Mouse (Mus musculus): ENCODE data around the gene Hdhd5. TPM values are rescaled to one million over a fixed set of nuclear protein-coding genes. Genes with fewer than 3 reads are reported as not detected.
A peak's percentile ranks its signal among the peaks of the same experiment; 100 is the strongest.

Gene Hdhd5
- polyA plus RNA-seq, 1 experiment, result 10.2 TPM

- H3K79me2 ChIP-seq (ENCODE audit: control insufficient read depth, insufficient read depth), result no peaks in the 10 kb centered on the region
- H3K4me3 ChIP-seq (ENCODE audit: insufficient read depth, poor library complexity, severe bottlenecking), result no peak overlapping the region
- no peaks in the 10 kb centered on the region for H3K79me3 ChIP-seq (ENCODE audit: low read depth)
- TF ChIP-seq USF1 (IDR thresholded peaks at IDR 0.05; ENCODE audit: low read depth) (no peak), MYOD1 (IDR thresholded peaks at IDR 0.05; ENCODE audit: control insufficient read depth, insufficient read length, low read depth) (no peak), MYOG (IDR thresholded peaks at IDR 0.05; ENCODE audit: control insufficient read depth, extremely low read depth, insufficient read length) (no peak), CTCF (IDR thresholded peaks at IDR 0.05; ENCODE audit: control insufficient read depth, insufficient read depth, insufficient read length) (no peak), FOSL1 (IDR thresholded peaks at IDR 0.05; ENCODE audit: insufficient read depth, low read length, poor library complexity, severe bottlenecking) (no peak), CEBPB (IDR thresholded peaks at IDR 0.05; ENCODE audit: low read depth) (no peak), MAX (IDR thresholded peaks at IDR 0.05) (no peak)
- H3K27me3 ChIP-seq (ENCODE audit: control insufficient read depth, insufficient read depth, insufficient read length), result peaks cover 23% of the 10 kb centered on the region
- H3K36me3 ChIP-seq (ENCODE audit: control insufficient read depth, insufficient read depth), result no peaks in the 10 kb centered on the region
- H3ac ChIP-seq (ENCODE audit: control insufficient read depth, insufficient read length, low read depth), result no peak overlapping the region
Observed at GRCm38 (mm10) chr6:120578471-120578870, 47.4 kb upstream of the Hdhd5 start.

- H3K4me3 ChIP-seq (ENCODE audit: insufficient read depth, poor library complexity, severe bottlenecking), result no peak overlapping the region
- peaks cover 21% of the 10 kb centered on the region for H3K27me3 ChIP-seq (ENCODE audit: control insufficient read depth, insufficient read depth, insufficient read length)
- TF ChIP-seq MAX (IDR thresholded peaks at IDR 0.05), result no peak
- no peak for TF ChIP-seq FOSL1 (IDR thresholded peaks at IDR 0.05; ENCODE audit: insufficient read depth, low read length, poor library complexity, severe bottlenecking)
- TF ChIP-seq MYOG (IDR thresholded peaks at IDR 0.05; ENCODE audit: control insufficient read depth, extremely low read depth, insufficient read length), result no peak
- no peak for TF ChIP-seq CTCF (IDR thresholded peaks at IDR 0.05; ENCODE audit: control insufficient read depth, insufficient read depth, insufficient read length)
- no peak for TF ChIP-seq CEBPB (IDR thresholded peaks at IDR 0.05; ENCODE audit: low read depth)
- no peak for TF ChIP-seq MYOD1 (IDR thresholded peaks at IDR 0.05; ENCODE audit: control insufficient read depth, insufficient read length, low read depth)
- H3K36me3 ChIP-seq (ENCODE audit: control insufficient read depth, insufficient read depth), result no peaks in the 10 kb centered on the region
- no peak overlapping the region for H3ac ChIP-seq (ENCODE audit: control insufficient read depth, insufficient read length, low read depth)
- H3K79me3 ChIP-seq (ENCODE audit: low read depth), result no peaks in the 10 kb centered on the region
- H3K79me2 ChIP-seq (ENCODE audit: control insufficient read depth, insufficient read depth), result no peaks in the 10 kb centered on the region
Observed at GRCm38 (mm10) chr6:120572372-120572771, 41.3 kb upstream of the Hdhd5 start.

GRCm38 (mm10) chr6:120568257-120568656 is 37.1 kb upstream of the Hdhd5 start:
- H3K27me3 ChIP-seq (ENCODE audit: control insufficient read depth, insufficient read depth, insufficient read length), result peaks cover 11% of the 10 kb centered on the region
- no peaks in the 10 kb centered on the region for H3K36me3 ChIP-seq (ENCODE audit: control insufficient read depth, insufficient read depth)
- H3K79me3 ChIP-seq (ENCODE audit: low read depth), result no peaks in the 10 kb centered on the region
- no peak for TF ChIP-seq MAX (IDR thresholded peaks at IDR 0.05)
- TF ChIP-seq CTCF (IDR thresholded peaks at IDR 0.05; ENCODE audit: control insufficient read depth, insufficient read depth, insufficient read length), result no peak
- TF ChIP-seq FOSL1 (IDR thresholded peaks at IDR 0.05; ENCODE audit: insufficient read depth, low read length, poor library complexity, severe bottlenecking), result no peak
- TF ChIP-seq MYOD1 (IDR thresholded peaks at IDR 0.05; ENCODE audit: control insufficient read depth, insufficient read length, low read depth), result no peak
- no peak for TF ChIP-seq USF1 (IDR thresholded peaks at IDR 0.05; ENCODE audit: low read depth)
- no peak for TF ChIP-seq MYOG (IDR thresholded peaks at IDR 0.05; ENCODE audit: control insufficient read depth, extremely low read depth, insufficient read length)
- no peak for TF ChIP-seq CEBPB (IDR thresholded peaks at IDR 0.05; ENCODE audit: low read depth)
- no peak overlapping the region for H3K4me3 ChIP-seq (ENCODE audit: insufficient read depth, poor library complexity, severe bottlenecking)
- H3ac ChIP-seq (ENCODE audit: control insufficient read depth, insufficient read length, low read depth), result no peak overlapping the region
- no peaks in the 10 kb centered on the region for H3K79me2 ChIP-seq (ENCODE audit: control insufficient read depth, insufficient read depth)

- TF ChIP-seq MYOD1 (IDR thresholded peaks at IDR 0.05; ENCODE audit: control insufficient read depth, insufficient read length, low read depth), result peak; percentile 71
- TF ChIP-seq USF1 (IDR thresholded peaks at IDR 0.05; ENCODE audit: low read depth), result no peak
- H3ac ChIP-seq (ENCODE audit: control insufficient read depth, insufficient read length, low read depth), result no peak overlapping the region
- H3K4me3 ChIP-seq (ENCODE audit: insufficient read depth, poor library complexity, severe bottlenecking), result no peak overlapping the region
Observed at GRCm38 (mm10) chr6:120566911-120567909, 36.1 kb upstream of the Hdhd5 start.

GRCm38 (mm10) chr6:120556641-120557040 is 25.5 kb upstream of the Hdhd5 start:
- H3K79me3 ChIP-seq (ENCODE audit: low read depth), result no peaks in the 10 kb centered on the region
- TF ChIP-seq USF1 (IDR thresholded peaks at IDR 0.05; ENCODE audit: low read depth), result no peak
- TF ChIP-seq CTCF (IDR thresholded peaks at IDR 0.05; ENCODE audit: control insufficient read depth, insufficient read depth, insufficient read length), result no peak
- TF ChIP-seq MYOG (IDR thresholded peaks at IDR 0.05; ENCODE audit: control insufficient read depth, extremely low read depth, insufficient read length), result no peak
- TF ChIP-seq FOSL1 (IDR thresholded peaks at IDR 0.05; ENCODE audit: insufficient read depth, low read length, poor library complexity, severe bottlenecking), result no peak
- TF ChIP-seq CEBPB (IDR thresholded peaks at IDR 0.05; ENCODE audit: low read depth), result no peak
- no peak for TF ChIP-seq MYOD1 (IDR thresholded peaks at IDR 0.05; ENCODE audit: control insufficient read depth, insufficient read length, low read depth)
- no peak for TF ChIP-seq MAX (IDR thresholded peaks at IDR 0.05)
- no peak overlapping the region for H3ac ChIP-seq (ENCODE audit: control insufficient read depth, insufficient read length, low read depth)
- H3K4me3 ChIP-seq (ENCODE audit: insufficient read depth, poor library complexity, severe bottlenecking), result no peak overlapping the region
- no peaks in the 10 kb centered on the region for H3K36me3 ChIP-seq (ENCODE audit: control insufficient read depth, insufficient read depth)
- no peaks in the 10 kb centered on the region for H3K79me2 ChIP-seq (ENCODE audit: control insufficient read depth, insufficient read depth)
- H3K27me3 ChIP-seq (ENCODE audit: control insufficient read depth, insufficient read depth, insufficient read length), result peaks cover 35% of the 10 kb centered on the region

More at GRCm38 (mm10) chr6:120566911-120567909, 36.1 kb upstream of the Hdhd5 start:
- no peaks in the 10 kb centered on the region for H3K36me3 ChIP-seq (ENCODE audit: control insufficient read depth, insufficient read depth)
- H3K79me2 ChIP-seq (ENCODE audit: control insufficient read depth, insufficient read depth), result no peaks in the 10 kb centered on the region
- no peaks in the 10 kb centered on the region for H3K79me3 ChIP-seq (ENCODE audit: low read depth)
- peaks cover 6% of the 10 kb centered on the region for H3K27me3 ChIP-seq (ENCODE audit: control insufficient read depth, insufficient read depth, insufficient read length)

Measured in C2C12 (cell line).